Mouse (Mus musculus) 3T3-L1 (cell line): ENCODE data around the gene Zfp78.
A peak's percentile ranks its signal among the peaks of the same experiment; 100 is the strongest.

Source experiments
- DNase-seq: peaks from one replicate; pipeline ENCODE4 v3.0.0-alpha.2; 2015; ENCODE audit warnings: low read depth, low spot score

Gene Zfp78

DNA sequence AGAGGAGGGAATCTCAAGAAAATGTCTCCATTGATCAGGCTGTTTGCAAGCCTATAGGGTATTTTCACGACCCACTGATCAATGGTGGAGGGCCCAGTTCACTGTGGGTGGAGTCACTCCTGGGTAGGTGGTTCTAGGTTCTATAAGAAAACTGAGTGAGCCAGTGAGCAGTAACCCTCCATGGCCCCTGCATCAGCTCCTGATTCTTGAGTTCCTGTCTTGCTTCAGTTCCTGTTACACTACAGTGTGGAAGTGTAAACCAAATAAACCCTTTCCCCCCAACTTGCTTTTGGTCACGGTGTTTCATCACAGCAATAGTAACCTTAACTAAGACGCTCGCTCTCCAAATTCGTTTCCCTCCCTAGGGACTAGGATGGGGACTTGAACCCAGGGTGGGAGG lies 25.9 kb downstream of the Zfp78 start:
- no peak for DNase-seq

DNA sequence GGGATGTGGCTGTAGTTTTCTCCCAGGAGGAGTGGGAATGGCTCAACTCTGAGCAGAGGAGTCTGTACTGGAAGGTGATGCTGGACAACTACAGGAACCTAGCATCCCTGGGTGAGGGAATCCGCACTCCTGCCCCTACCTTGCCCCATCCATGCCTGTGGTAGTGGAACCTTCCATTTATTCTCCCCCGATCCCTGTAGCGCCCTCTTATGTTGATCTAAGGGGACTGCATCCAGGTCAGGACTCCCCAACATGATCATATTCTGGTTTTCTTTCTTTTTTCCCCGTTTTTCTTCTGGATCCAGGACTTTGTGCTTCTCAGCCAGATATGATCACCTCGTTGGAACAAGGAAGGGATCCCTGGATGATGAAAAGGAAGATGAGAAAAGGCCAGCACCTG lies 26.4 kb downstream of the Zfp78 start:
- DNase-seq: no peak

DNA sequence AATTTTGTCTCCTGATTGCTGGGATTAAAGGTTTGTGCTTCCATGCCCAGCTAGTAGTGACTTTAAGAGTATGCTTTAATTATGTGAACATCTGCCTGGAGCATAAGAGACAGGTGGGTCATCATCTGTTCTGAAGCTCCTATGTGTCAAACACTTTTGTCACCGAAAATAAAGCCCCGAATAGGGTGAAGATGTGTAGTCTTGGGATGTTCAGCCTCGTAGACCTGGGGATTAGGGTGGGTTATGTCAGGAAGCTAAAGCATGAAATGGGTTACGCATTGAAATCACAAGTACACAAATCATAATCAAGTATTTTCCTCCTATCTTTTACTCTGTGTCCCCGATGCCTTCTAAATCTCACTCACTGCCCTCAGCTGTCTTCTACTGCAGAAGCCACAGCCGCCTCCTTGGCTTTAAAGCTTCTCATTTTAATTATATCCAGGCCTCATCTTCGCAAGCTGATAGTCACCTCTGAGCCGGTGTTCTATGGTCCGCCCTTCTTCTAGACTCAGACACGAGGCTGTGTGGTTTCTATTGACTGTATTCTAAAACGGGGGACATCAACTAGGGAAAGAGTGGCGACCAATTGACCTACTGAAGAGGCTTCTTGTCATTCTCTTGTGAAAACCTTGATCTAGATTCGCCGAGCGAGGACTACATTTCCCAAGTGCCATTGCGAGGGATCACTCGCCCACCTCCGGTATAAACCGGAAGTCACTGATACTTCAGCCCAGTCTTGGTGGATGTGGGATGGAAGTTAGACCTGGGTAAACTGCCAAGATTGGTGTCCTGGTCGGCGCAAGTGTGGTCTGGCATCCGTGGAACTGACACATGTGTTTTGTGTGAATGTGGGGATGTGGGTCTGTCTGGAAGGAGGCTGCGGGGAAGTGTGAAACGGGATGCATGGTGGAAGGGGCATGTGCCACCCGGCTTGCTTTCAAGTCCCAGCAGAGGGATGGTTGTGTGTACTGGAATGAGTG lies 35.2 kb downstream of the Zfp78 start, which contains the start of gene Smim17:
Smim17 (plus strand) TSS at position 720 of the 980 bp plus-strand sequence.
- peak; percentile 55 for DNase-seq

DNA sequence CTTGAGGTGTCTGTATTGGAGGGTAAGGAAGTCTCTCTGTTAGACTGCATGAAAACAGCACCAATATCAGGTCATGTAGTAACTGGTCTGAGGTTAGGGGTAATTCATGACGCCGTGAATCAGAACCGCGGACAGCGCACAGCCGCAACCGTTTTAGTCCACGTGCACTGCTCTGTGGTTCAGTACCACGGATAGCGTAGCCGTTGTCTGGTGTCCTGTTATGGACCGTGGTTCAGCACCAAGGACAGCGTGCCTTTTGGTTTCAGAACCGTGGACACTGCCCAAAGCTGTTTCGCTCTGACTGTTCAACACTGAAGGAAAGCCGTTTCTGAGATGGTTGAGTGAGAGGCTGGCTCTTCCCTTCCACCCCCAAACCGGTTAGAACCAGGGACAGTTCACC lies 47.0 kb downstream of the Zfp78 start, which contains the start of gene Gm20715:
Gm20715 (plus strand) TSS at position 235 of the 400 bp plus-strand sequence.
- DNase-seq: peak; percentile 97

DNA sequence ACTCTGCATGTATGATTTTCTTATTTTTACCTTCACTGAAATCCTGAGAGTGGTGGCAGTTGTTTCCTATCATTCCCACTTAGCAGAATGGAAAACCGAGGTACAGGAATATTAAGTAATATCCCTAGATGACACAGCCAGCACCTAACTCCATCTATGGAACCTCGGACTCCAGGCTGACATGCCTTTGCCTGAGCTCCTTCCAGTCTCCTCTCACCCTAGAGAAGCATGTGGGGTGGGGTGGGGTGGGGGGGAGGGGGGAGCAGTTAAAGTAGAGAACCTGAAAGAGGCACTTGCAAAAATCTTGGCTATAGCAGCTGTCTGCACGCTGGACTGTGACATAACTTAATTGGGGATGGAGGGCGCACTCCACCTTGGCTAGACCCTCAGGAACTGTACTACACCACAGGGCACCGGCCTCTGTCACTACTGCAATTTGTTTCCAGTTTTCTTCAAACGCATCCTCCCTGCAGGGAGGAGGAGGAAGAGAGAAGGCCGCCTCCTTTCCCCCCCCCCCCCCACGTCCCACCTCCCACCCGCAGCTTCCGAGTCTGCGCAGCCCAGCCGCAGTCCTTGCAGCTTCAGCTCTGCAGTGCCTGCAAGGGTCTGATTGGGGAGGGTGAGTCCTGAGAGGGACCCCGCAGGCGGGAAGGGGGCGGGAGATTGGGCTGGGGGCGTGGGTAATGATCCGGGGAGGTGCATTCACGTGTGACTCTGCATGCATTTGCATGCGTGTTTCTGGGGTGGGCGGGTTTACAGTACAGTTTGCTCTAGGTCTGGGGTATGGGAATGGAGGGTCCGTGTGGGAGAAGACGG lies 51.8 kb downstream of the Zfp78 start:
- DNase-seq: no peak

DNA sequence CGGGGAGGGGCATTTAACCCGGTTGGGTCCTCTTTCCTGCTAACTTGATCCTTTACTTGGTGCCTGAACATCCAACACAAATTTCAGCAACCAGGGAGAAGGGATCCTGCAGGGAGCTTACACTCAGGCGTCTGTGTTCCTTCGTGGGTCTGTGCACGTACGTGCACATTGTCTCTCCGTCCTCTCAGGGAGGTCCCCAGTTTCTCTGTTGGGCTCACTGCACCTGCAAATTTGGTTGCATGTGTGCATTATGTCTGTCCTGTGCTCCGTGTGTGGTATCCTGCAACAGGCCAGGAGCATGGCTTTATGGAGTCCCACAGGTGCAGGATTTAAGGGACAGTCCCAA lies 52.3 kb downstream of the Zfp78 start:
- no peak for DNase-seq

DNA sequence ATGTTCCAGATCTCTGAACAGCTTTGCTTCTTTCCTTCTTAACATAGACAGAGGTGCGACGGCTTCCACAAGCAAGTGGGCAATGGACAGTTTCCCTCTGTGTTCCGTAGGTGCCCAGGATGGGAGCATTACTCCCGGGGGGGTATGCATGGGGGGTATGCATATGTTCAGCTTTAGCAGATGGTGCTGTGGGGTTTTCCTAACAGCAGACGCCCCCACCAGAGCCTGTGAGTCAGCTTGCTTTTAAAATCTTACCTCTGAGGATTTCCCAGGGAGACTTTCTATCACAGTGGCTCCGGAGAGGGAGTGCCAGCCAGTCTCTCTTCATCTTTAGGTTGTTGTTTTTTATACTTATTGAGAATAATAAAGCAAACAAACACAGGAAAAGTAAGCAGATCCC lies 56.8 kb downstream of the Zfp78 start:
- DNase-seq: no peak

DNA sequence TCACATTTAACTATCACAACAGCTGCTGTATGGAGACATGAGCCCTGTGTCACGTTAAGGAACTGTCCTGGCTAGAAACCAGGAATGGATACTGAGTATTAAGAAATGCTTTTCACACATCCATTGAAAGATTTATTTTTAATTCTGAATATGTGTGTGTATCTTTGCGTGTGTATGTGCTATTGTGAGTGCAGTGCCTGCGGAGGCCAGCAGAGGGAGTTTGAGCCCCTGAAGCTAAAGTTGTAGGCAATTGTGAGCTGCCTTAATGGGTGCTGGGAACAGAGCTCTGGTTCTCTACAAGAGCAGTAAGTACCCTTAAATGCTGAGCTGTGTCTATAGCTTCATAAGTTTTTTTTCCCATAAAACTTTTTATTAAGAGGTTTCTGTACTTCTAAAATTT lies 66.3 kb downstream of the Zfp78 start:
- peak; percentile 3 for DNase-seq

DNA sequence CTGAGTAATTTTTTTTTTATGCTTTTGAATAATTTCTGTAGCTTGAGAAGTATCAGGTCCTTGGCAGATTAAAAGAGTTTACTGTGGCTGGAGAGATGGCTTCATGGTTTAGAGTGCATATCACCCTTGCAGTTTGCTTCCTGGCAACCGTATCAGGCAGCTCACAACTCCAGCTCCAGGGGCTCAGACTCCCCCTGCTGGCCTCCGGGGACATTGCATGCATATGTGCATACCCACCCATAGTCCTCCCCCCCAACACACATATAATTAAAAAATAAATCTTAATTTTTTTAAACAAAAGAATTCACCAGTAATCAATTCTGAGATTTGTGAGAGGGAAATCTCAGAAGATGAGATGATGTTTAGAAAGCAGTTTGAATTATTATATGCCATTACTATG lies 67.3 kb downstream of the Zfp78 start:
- peak; percentile 36 for DNase-seq
